Mouse (Mus musculus) megakaryocyte, embryonic 14.5 days (primary cell): ENCODE measurements at regions not wholly inside any gene's neighbourhood (a gene's known extent, or its start where the extent isn't known, plus 50 kb on each side); places are given as distances from the start of the nearest gene placed in this dataset.

Experiments
- H3K27me3 ChIP-seq: replicated peaks from 2 replicates; pipeline ENCODE3; 2012; ENCODE audit warnings: inconsistent platforms
- H3K36me3 ChIP-seq: replicated peaks from 2 replicates; pipeline ENCODE3; 2012; ENCODE audit warnings: low read length, inconsistent platforms, mixed read lengths
- H3K4me1 ChIP-seq: 2 replicates; pipeline ENCODE4 v1.6.1; 2012; ENCODE audit warnings: inconsistent platforms
- H3K4me3 ChIP-seq: replicated peaks from 2 replicates; pipeline ENCODE3; 2012; ENCODE audit warnings: moderate library complexity, mild to moderate bottlenecking, inconsistent platforms
- H3K9me3 ChIP-seq: 2 replicates; pipeline ENCODE4 v1.6.1; 2012; ENCODE audit warnings: inconsistent platforms
- FLI1 ChIP-seq: IDR thresholded peaks from 2 replicates; pipeline ENCODE4 v1.6.1; 2012; ENCODE audit warnings: low read length, inconsistent platforms, mixed read lengths
- GATA1 ChIP-seq: IDR thresholded peaks from 3 replicates; pipeline ENCODE4 v1.6.1; 2012; ENCODE audit warnings: mixed read lengths, low read length, inconsistent platforms, borderline replicate concordance

- no peak overlapping the region for H3K4me3 ChIP-seq
- no peak for TF ChIP-seq FLI1
- TF ChIP-seq GATA1, result no peak
- H3K9me3 ChIP-seq, result peaks cover 23% of the 10 kb centered on the region
- H3K27me3 ChIP-seq, result no peaks in the 10 kb centered on the region
- no peaks in the 10 kb centered on the region for H3K4me1 ChIP-seq
- no peaks in the 10 kb centered on the region for H3K36me3 ChIP-seq
Measured at GRCm38 (mm10) chr1:90408504-90409215, 194.1 kb upstream of the Cops8 start.

DNA sequence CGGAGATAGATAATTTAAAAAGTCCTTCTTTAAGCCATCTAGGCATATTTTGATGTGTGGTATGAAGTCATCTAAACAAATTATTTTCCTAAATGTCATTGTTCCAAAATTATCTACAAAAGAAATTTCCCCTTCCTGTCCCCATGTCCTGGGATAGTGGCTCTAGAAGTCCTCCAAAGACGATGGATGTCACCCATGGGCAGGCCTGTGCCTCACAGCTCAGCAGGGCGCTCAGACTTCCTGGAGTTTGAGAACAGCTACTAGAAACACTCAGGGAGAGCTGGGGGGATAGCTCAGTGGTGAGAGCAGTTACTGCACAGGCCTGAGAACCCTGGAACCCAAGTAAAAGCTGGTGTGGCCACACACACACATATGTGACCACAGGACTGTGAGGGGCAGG lies 193.5 kb upstream of the Cops8 start:
- Histone ChIP-seq H3K4me3 (no peak overlapping the region), H3K9me3 (peaks cover 29% of the 10 kb centered on the region), H3K27me3 (no peaks in the 10 kb centered on the region), H3K36me3 (no peaks in the 10 kb centered on the region), H3K4me1 (no peaks in the 10 kb centered on the region)
- no peak for TF ChIP-seq FLI1
- TF ChIP-seq GATA1, result no peak

GRCm38 (mm10) chr1:90412511-90413045 lies 190.2 kb upstream of the Cops8 start:
- no peaks in the 10 kb centered on the region for H3K36me3 ChIP-seq
- H3K9me3 ChIP-seq, result peaks cover 33% of the 10 kb centered on the region
- no peaks in the 10 kb centered on the region for H3K4me1 ChIP-seq
- no peak for TF ChIP-seq GATA1
- TF ChIP-seq FLI1, result no peak
- no peaks in the 10 kb centered on the region for H3K27me3 ChIP-seq
- H3K4me3 ChIP-seq, result no peak overlapping the region

GRCm38 (mm10) chr1:90414751-90415150 lies 188.0 kb upstream of the Cops8 start:
- no peak for TF ChIP-seq FLI1
- no peak for TF ChIP-seq GATA1
- Histone ChIP-seq H3K27me3 (no peaks in the 10 kb centered on the region), H3K36me3 (no peaks in the 10 kb centered on the region), H3K4me1 (no peaks in the 10 kb centered on the region), H3K4me3 (no peak overlapping the region), H3K9me3 (peaks cover 33% of the 10 kb centered on the region)

DNA sequence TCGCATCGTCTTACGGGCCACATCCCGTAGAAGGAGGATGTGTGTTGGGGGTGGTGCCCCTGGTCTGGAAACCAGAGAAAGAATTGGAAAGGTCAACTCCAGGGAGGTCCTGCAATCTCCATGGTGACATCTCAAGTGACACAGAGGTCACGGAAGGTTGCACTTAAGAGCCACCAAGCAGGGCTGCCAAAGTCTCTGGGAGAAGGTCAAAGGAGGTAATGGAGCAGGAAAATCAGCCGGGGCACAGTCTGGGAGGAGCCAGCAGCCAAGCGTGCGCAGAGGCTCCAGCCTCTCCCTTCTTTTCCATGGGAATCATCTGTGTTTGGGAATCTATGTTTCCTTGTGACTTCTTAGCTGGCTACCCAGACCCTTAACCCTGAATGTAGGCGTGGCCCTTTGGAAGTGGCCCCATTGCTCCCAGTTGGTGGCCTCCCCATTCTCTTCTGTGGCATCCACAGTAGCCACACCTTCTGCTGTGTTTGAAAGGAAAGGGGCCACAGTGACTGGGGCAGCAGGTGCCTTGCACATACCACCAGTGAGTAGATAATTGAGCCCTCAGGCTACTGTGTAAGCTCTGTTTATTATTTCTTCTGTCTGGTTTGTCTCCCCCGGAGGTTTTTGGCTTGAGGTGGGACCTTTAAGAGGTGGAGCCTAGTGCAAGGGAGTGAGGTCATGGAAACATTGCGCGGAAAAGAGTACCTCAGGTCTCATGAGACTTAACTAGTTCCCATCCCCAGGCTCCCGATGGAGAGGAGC lies 178.5 kb upstream of the Cops8 start:
- Histone ChIP-seq H3K4me1 (no peaks in the 10 kb centered on the region), H3K4me3 (no peak overlapping the region), H3K27me3 (no peaks in the 10 kb centered on the region), H3K9me3 (peaks cover 57% of the 10 kb centered on the region), H3K36me3 (no peaks in the 10 kb centered on the region)
- TF ChIP-seq FLI1 (no peak), GATA1 (no peak)

GRCm38 (mm10) chr1:90428334-90428733 lies 174.4 kb upstream of the Cops8 start:
- Histone ChIP-seq H3K4me1 (no peaks in the 10 kb centered on the region), H3K4me3 (no peak overlapping the region), H3K27me3 (no peaks in the 10 kb centered on the region), H3K36me3 (no peaks in the 10 kb centered on the region), H3K9me3 (peaks cover 49% of the 10 kb centered on the region)
- TF ChIP-seq FLI1 (no peak), GATA1 (no peak)

GRCm38 (mm10) chr1:90428774-90429173 lies 174.0 kb upstream of the Cops8 start:
- TF ChIP-seq GATA1, result no peak
- no peak for TF ChIP-seq FLI1
- no peaks in the 10 kb centered on the region for H3K36me3 ChIP-seq
- H3K9me3 ChIP-seq, result peaks cover 49% of the 10 kb centered on the region
- H3K27me3 ChIP-seq, result no peaks in the 10 kb centered on the region
- no peaks in the 10 kb centered on the region for H3K4me1 ChIP-seq
- H3K4me3 ChIP-seq, result no peak overlapping the region

GRCm38 (mm10) chr1:90430480-90430879 lies 172.3 kb upstream of the Cops8 start:
- Histone ChIP-seq H3K27me3 (no peaks in the 10 kb centered on the region), H3K4me1 (no peaks in the 10 kb centered on the region), H3K4me3 (no peak overlapping the region), H3K36me3 (no peaks in the 10 kb centered on the region), H3K9me3 (peaks cover 43% of the 10 kb centered on the region)
- no peak for TF ChIP-seq GATA1
- no peak for TF ChIP-seq FLI1

DNA sequence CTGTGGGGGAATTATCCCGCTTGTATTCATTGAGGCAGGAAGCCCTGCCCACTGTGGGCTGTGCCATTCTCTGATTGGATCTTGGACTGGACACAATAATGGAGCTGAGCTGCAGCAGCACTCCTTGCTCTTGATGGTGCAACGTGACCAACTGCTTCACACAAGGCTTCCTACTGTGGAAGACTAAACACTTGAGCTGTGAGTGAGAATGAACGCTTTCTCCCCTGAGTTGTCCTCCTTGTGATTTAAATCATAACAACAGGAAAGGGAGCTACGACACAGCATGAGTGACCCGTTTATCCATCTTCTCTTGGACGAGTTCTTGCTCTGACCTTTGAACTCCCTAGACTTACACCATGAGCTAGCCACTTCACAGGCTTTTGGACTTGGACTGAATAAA lies 171.0 kb upstream of the Cops8 start:
- TF ChIP-seq GATA1 (no peak), FLI1 (no peak)
- no peaks in the 10 kb centered on the region for H3K36me3 ChIP-seq
- no peak overlapping the region for H3K4me3 ChIP-seq
- H3K9me3 ChIP-seq, result peaks cover 39% of the 10 kb centered on the region
- H3K4me1 ChIP-seq, result no peaks in the 10 kb centered on the region
- H3K27me3 ChIP-seq, result no peaks in the 10 kb centered on the region

DNA sequence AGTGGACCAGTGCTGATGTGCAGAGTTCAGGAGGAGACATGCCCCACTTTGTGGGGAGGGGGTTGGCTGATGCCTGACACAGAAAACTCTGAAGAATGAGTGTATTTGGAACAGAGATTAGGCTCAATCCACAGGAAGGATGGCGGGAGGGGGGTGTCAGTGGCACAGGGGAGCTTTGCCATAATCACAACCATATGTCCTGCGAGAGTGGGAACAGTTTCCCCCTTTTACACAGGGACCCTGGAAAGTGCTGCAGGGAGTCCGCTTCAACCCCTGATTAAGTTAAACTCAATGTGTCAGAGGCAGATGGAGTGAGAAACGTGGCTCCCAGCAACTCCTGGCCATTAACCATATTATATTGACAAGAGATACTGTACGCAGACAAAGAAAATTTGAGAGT lies 168.9 kb upstream of the Cops8 start:
- TF ChIP-seq GATA1 (no peak), FLI1 (no peak)
- Histone ChIP-seq H3K4me1 (no peaks in the 10 kb centered on the region), H3K4me3 (no peak overlapping the region), H3K36me3 (no peaks in the 10 kb centered on the region), H3K27me3 (no peaks in the 10 kb centered on the region), H3K9me3 (peaks cover 18% of the 10 kb centered on the region)
